Mouse (Mus musculus): ENCODE data around the gene Vamp3. TPM values are rescaled to one million over a fixed set of nuclear protein-coding genes. Genes with fewer than 3 reads are reported as not detected.
A peak's percentile ranks its signal among the peaks of the same experiment; 100 is the strongest.

The Vamp3 gene
- 131 and 144 TPM in 2 replicates for polyA plus RNA-seq (2015; fragmentation: Nextera tagmentation; extraction: Ambion mirVana)

DNA sequence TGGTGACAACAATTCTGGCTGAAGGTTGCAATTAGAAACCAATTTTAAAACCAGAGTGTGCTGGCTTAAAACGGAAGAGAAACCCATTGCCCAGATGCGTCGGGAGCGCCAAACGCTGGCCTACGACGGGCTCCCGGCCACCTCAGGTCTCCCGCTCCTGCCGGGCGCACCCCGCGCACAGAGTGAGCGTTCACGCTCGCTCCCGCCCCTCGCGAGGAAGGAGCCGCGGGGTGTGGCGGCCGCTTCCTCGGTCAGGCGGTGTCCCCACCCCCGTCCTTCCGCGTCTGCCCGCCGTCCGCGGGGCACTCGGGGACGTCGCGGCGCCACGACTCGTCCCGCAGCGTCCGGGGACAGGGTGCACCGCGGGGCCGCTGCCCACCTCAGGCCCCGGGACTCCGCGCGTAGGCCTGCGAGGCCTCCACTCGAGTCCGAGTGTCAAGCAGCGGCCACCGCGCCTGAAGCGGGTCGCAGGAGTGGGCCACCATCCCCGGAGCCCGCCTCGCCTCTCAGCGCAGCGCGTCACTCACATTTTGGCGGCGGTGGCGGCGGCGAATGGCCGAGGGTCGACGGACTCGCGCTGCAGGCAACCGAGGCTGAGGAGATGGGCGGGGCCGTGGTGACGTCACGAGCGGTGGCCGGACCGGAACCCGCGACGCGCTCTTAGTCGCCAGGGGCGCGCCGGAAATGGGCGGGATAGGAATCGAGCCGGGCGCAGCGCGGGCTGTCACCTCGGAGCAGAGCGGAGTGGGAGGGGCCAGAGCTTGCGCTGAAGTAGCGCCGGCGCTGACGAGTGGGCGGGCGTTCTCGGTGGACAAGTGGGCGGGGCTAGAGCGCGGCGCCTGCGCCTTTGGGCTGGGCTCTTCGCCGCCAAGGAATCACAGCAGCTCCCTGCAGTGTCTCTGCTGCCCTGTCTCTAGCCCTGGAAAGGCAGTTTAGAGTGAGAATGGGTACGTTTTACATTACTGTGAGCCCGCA is at the start of gene Vamp3:
TSS of gene Vamp3 (minus strand) at position 617 of the 975 bp plus-strand sequence.
- Histone ChIP-seq H3K27me3 (ENCODE audit: control insufficient read depth, insufficient read depth, low read length) (no peaks in the 10 kb centered on the region), H3K9ac (ENCODE audit: low read length) (peak within 1 kb of the TSS; percentile 98), H3K9me3 (replicated peaks; ENCODE audit: control insufficient read depth, low read length) (peaks cover 10% of the 10 kb centered on the region; the same call in 1 of the 2 replicates), H3K36me3 (ENCODE audit: control insufficient read depth, insufficient read depth, low read length) (no peaks in the 10 kb centered on the region), H3K27ac (ENCODE audit: low read length) (peak within 1 kb of the TSS; percentile 96), H3K4me1 (ENCODE audit: control insufficient read depth, insufficient read depth, low read length) (peaks cover 5% of the 10 kb centered on the region; the same call in 1 of the 2 replicates), H3K4me2 (ENCODE audit: low read depth, low read length) (peak within 1 kb of the TSS; percentile 69), H3K4me3 (replicated peaks; ENCODE audit: low read length) (peak within 1 kb of the TSS; percentile 93)
- WGBS = under 1% methylated on average over 114 of the region's 114 CpGs
- ATAC-seq (ENCODE audit: insufficient read depth, low FRiP score) = peak; percentile 100

- no peaks in the 10 kb centered on the region; the same call in 1 of the 2 replicates for H3K4me1 ChIP-seq (ENCODE audit: control insufficient read depth, insufficient read depth, low read length)
- H3K27ac ChIP-seq (ENCODE audit: low read length) = no peak overlapping the region
- H3K9me3 ChIP-seq (replicated peaks; ENCODE audit: control insufficient read depth, low read length) = peaks cover 5% of the 10 kb centered on the region
- H3K4me2 ChIP-seq (ENCODE audit: low read depth, low read length) = no peak overlapping the region
- H3K9ac ChIP-seq (ENCODE audit: low read length) = no peak overlapping the region
- no peak overlapping the region for H3K4me3 ChIP-seq (replicated peaks; ENCODE audit: low read length)
- peaks cover 13% of the 10 kb centered on the region for H3K27me3 ChIP-seq (ENCODE audit: control insufficient read depth, insufficient read depth, low read length)
- no peaks in the 10 kb centered on the region for H3K36me3 ChIP-seq (ENCODE audit: control insufficient read depth, insufficient read depth, low read length)
- no peak for ATAC-seq (ENCODE audit: insufficient read depth, low FRiP score)
- 36% methylated on average over 10 of the region's 10 CpGs for WGBS
Observed at GRCm38 (mm10) chr4:151106468-151106867, 48.7 kb upstream of the Vamp3 start.

GRCm38 (mm10) chr4:151105886-151106285 is 48.1 kb upstream of the Vamp3 start:
- Histone ChIP-seq H3K9ac (ENCODE audit: low read length) (no peak overlapping the region), H3K4me3 (replicated peaks; ENCODE audit: low read length) (no peak overlapping the region), H3K4me1 (ENCODE audit: control insufficient read depth, insufficient read depth, low read length) (no peaks in the 10 kb centered on the region; the same call in 1 of the 2 replicates), H3K36me3 (ENCODE audit: control insufficient read depth, insufficient read depth, low read length) (no peaks in the 10 kb centered on the region), H3K27ac (ENCODE audit: low read length) (no peak overlapping the region), H3K27me3 (ENCODE audit: control insufficient read depth, insufficient read depth, low read length) (peaks cover 13% of the 10 kb centered on the region), H3K4me2 (ENCODE audit: low read depth, low read length) (no peak overlapping the region), H3K9me3 (replicated peaks; ENCODE audit: control insufficient read depth, low read length) (peaks cover 5% of the 10 kb centered on the region)
- 58% methylated on average over 6 of the region's 6 CpGs for WGBS
- no peak for ATAC-seq (ENCODE audit: insufficient read depth, low FRiP score)

DNA sequence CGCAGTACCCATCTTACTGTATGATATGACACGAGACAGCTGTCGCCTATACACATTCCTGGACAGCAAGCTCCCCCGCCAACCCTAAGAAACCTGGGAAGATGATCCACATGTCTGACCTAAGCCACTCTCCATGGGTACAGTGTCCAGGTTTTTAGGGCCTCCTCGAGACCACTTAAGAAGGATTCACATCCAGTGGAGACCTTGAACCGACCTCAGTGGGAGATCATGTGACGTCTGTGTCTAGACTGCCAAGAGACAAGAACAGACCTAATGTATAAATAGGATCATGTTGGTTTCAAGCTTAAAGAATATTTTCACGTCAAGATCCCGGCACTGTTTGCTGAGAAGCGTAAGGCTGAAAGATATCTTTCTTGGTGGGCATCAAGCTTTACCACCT is 46.4 kb upstream of the Vamp3 start:
- Histone ChIP-seq H3K4me2 (ENCODE audit: low read depth, low read length) (no peak overlapping the region), H3K9ac (ENCODE audit: low read length) (no peak overlapping the region), H3K27me3 (ENCODE audit: control insufficient read depth, insufficient read depth, low read length) (peaks cover 8% of the 10 kb centered on the region), H3K4me1 (ENCODE audit: control insufficient read depth, insufficient read depth, low read length) (no peaks in the 10 kb centered on the region; the same call in 1 of the 2 replicates), H3K9me3 (replicated peaks; ENCODE audit: control insufficient read depth, low read length) (peaks cover 5% of the 10 kb centered on the region), H3K27ac (ENCODE audit: low read length) (no peak overlapping the region), H3K36me3 (ENCODE audit: control insufficient read depth, insufficient read depth, low read length) (no peaks in the 10 kb centered on the region), H3K4me3 (replicated peaks; ENCODE audit: low read length) (no peak overlapping the region)
- 74% methylated on average over 10 of the region's 10 CpGs for WGBS
- ATAC-seq (ENCODE audit: insufficient read depth, low FRiP score) = no peak

- Histone ChIP-seq H3K36me3 (ENCODE audit: control insufficient read depth, insufficient read depth, low read length) (no peaks in the 10 kb centered on the region), H3K4me1 (ENCODE audit: control insufficient read depth, insufficient read depth, low read length) (no peaks in the 10 kb centered on the region; the same call in 1 of the 2 replicates), H3K4me2 (ENCODE audit: low read depth, low read length) (no peak overlapping the region), H3K4me3 (replicated peaks; ENCODE audit: low read length) (no peak overlapping the region), H3K27ac (ENCODE audit: low read length) (no peak overlapping the region), H3K9ac (ENCODE audit: low read length) (no peak overlapping the region), H3K27me3 (ENCODE audit: control insufficient read depth, insufficient read depth, low read length) (peaks cover 8% of the 10 kb centered on the region), H3K9me3 (replicated peaks; ENCODE audit: control insufficient read depth, low read length) (peaks cover 5% of the 10 kb centered on the region)
- no peak for ATAC-seq (ENCODE audit: insufficient read depth, low FRiP score)
- 74% methylated on average over 11 of the region's 11 CpGs for WGBS
Observed at GRCm38 (mm10) chr4:151103646-151104045, 45.9 kb upstream of the Vamp3 start.

DNA sequence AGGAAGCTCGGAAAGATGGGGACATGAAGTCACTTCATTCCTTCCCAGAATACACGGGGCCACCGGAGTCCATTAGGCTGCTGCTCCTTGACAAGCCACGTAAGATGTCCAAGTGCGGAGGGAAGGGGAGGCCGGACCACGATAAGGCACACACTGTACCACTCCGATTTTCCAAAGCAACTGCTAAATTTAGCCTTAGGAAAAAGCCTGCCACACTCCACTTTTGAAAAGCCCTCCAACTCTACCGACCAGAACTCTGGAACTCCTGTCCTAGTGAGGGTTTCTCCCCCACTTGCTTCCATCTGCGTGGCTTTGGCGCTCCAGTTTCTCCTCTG is 39.3 kb upstream of the Vamp3 start:
- no peaks in the 10 kb centered on the region; the same call in 1 of the 2 replicates for H3K4me1 ChIP-seq (ENCODE audit: control insufficient read depth, insufficient read depth, low read length)
- no peaks in the 10 kb centered on the region for H3K27me3 ChIP-seq (ENCODE audit: control insufficient read depth, insufficient read depth, low read length)
- no peaks in the 10 kb centered on the region for H3K36me3 ChIP-seq (ENCODE audit: control insufficient read depth, insufficient read depth, low read length)
- ATAC-seq (ENCODE audit: insufficient read depth, low FRiP score) = no peak
- no peak overlapping the region for H3K4me2 ChIP-seq (ENCODE audit: low read depth, low read length)
- 0 out of 2 replicates have a peak overlapping the region, but pooled peaks have one; percentile 15 for H3K27ac ChIP-seq (ENCODE audit: low read length)
- no peak overlapping the region for H3K9ac ChIP-seq (ENCODE audit: low read length)
- H3K9me3 ChIP-seq (replicated peaks; ENCODE audit: control insufficient read depth, low read length) = peaks cover 5% of the 10 kb centered on the region
- WGBS = 76% methylated on average over 11 of the region's 11 CpGs
- H3K4me3 ChIP-seq (replicated peaks; ENCODE audit: low read length) = no peak overlapping the region

DNA sequence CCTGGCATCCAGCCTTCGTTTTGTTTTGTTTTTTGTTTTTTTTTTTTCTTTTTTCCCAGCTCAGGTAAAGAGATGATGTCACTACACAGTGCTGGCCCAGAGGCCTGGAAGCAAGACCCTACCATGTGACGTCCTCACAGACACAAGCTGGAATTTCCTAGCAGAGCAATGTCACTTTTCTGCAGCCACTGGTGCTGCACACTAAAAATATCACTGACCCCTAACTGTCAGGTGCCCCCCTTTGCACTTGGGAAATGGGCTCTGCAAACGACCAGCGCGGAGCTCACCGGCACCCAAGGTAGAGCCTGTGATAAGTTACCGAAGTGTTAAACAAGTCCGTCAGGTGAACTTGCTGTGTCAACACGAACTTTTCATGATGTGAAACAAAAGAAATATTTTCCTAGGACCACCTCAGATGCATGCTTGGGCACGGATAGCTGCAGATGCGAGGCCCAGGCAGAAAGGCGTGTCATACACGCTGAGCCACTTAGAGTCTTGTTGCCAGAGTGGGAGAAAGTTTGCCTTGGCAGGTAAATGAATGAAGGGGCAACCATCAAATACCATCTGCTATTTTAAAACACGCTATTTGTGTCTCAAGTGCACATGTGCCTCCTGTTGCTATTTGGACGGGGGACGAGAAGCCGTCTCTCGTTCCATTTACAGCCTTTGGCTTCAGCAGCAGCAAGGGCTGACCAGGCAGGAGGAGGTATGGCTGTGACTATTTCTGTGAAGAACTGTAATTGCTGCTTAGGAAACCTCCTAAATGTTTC is 38.8 kb upstream of the Vamp3 start:
- Histone ChIP-seq H3K36me3 (ENCODE audit: control insufficient read depth, insufficient read depth, low read length) (no peaks in the 10 kb centered on the region), H3K9ac (ENCODE audit: low read length) (no peak overlapping the region), H3K27ac (ENCODE audit: low read length) (no peak overlapping the region), H3K4me2 (ENCODE audit: low read depth, low read length) (no peak overlapping the region; the same call in 1 of the 2 replicates), H3K4me1 (ENCODE audit: control insufficient read depth, insufficient read depth, low read length) (no peaks in the 10 kb centered on the region; the same call in 1 of the 2 replicates), H3K4me3 (replicated peaks; ENCODE audit: low read length) (no peak overlapping the region), H3K27me3 (ENCODE audit: control insufficient read depth, insufficient read depth, low read length) (no peaks in the 10 kb centered on the region), H3K9me3 (replicated peaks; ENCODE audit: control insufficient read depth, low read length) (peaks cover under 1% of the 10 kb centered on the region; the same call in 1 of the 2 replicates)
- no peak for ATAC-seq (ENCODE audit: insufficient read depth, low FRiP score)
- 61% methylated on average over 18 of the region's 18 CpGs for WGBS

GRCm38 (mm10) chr4:151095207-151095606 is 37.4 kb upstream of the Vamp3 start:
- no peak for ATAC-seq (ENCODE audit: insufficient read depth, low FRiP score)
- H3K27ac ChIP-seq (ENCODE audit: low read length) = no peak overlapping the region
- H3K27me3 ChIP-seq (ENCODE audit: control insufficient read depth, insufficient read depth, low read length) = no peaks in the 10 kb centered on the region
- H3K4me1 ChIP-seq (ENCODE audit: control insufficient read depth, insufficient read depth, low read length) = no peaks in the 10 kb centered on the region; the same call in 1 of the 2 replicates
- no peaks in the 10 kb centered on the region for H3K36me3 ChIP-seq (ENCODE audit: control insufficient read depth, insufficient read depth, low read length)
- WGBS = 40% methylated on average over 2 of the region's 2 CpGs
- H3K4me2 ChIP-seq (ENCODE audit: low read depth, low read length) = no peak overlapping the region
- H3K4me3 ChIP-seq (replicated peaks; ENCODE audit: low read length) = no peak overlapping the region
- H3K9me3 ChIP-seq (replicated peaks; ENCODE audit: control insufficient read depth, low read length) = no peaks in the 10 kb centered on the region
- no peak overlapping the region for H3K9ac ChIP-seq (ENCODE audit: low read length)

Measured in stomach, embryonic 16.5 days (tissue).